In genomic region chr7:131951131-131951530, GRCm38 (mm10) we compare ENCODE assay signal across 24 mouse cellular contexts. TPM values are rescaled to one million over a fixed set of nuclear protein-coding genes. Genes with fewer than 3 reads are reported as not detected.
DNase-seq lines count a peak whose midpoint lies in the region; ATAC-seq and TF ChIP-seq lines count a peak whose summit lies in the region.
"Had no signal": no experiment of that assay in that cellular context is flagged by ENCODE, and none has a peak within 500 bp of the region (broad histone marks: within the 10 kb centered on the region; RNA-seq: fewer than 3 reads in every experiment).

No protein-coding gene starts in this region.

- no peak for TF ChIP-seq CTCF in left cerebral cortex, adult 2 months (IDR thresholded peaks at IDR 0.05)

- intact Hi-C loops in left cerebral cortex, adult 2 months (cut with DNase I): loop anchor here (5.0 kb wide), 1 partner anchor 44 kb away; no protein-coding TSS in a partner anchor
- intact Hi-C loops in left cerebral cortex, postnatal 36 days (cut with DNase I): no loop called here

- no peak overlapping the region for H3K4me3 ChIP-seq in left cerebral cortex, adult 2 months
- H3K4me3 ChIP-seq: embryonic facial prominence, embryonic 10.5 days; embryonic facial prominence, embryonic 12.5 days; forebrain, embryonic 13.5 days; forebrain, embryonic 15.5 days had no signal

- peak overlapping the region; percentile 22; the same call in 1 of the 2 replicates for H3K27ac ChIP-seq in left cerebral cortex, adult 2 months
- H3K27ac ChIP-seq: embryonic facial prominence, embryonic 10.5 days; embryonic facial prominence, embryonic 12.5 days; forebrain, embryonic 13.5 days; forebrain, embryonic 15.5 days had no signal

- peak; percentile 49; the same call in 1 of the 2 replicates for ATAC-seq in frontal cortex, adult (ENCODE audit: low TSS enrichment)
- ATAC-seq: activated CD4-positive, CD25-positive, alpha-beta regulatory T cell, adult 4 months; CD4-positive, CD25-positive, alpha-beta regulatory T cell, adult 4 months; forebrain, embryonic 13.5 days; forebrain, embryonic 15.5 days; forebrain, postnatal 0 days; Patski had no signal

- DNase-seq in frontal cortex, adult 2 months (ENCODE audit: extremely low spot score in 1 of 2, low spot score in 1 of 2): no peak
- DNase-seq in left cerebral cortex, adult 2 months (ENCODE audit: extremely low spot score in 1 of 2, low spot score in 2 of 2): no peak
- DNase-seq in left cerebral cortex, postnatal 36 days (ENCODE audit: low spot score in 2 of 2): no peak
- peak; percentile 57 for DNase-seq in brain, adult 2 months (ENCODE audit: low read depth, low spot score)
- DNase-seq: adrenal gland, adult 2 months; adrenal gland, postnatal 10 days; adrenal gland, postnatal 25 days; B cell, adult 2 months; cerebellum, adult 11-12 months; cerebellum, adult 2 months; cerebellum, adult 9-10 months; cerebellum, postnatal 10 days; cerebellum, postnatal 25 days; forebrain, postnatal 0 days had no signal

RNA-seq across cellular contexts. Expression of gene Gpr26, which starts 15.1 kb away (rescaled TPM):
- polyA plus RNA-seq in frontal cortex, adult 2 months (2012; rRNA removed): 38.9 and 49.3 TPM in 2 replicates
- 100 to 1,000 TPM; 127 to 134 TPM for total RNA-seq in left cerebral cortex, adult 2 months (2021)
- 100 to 1,000 TPM; 125 to 129 TPM for total RNA-seq in left cerebral cortex, postnatal 36 days (2021)
- total RNA-seq: adrenal gland, adult 2 months; adrenal gland, postnatal 25 days; CH12.LX had no signal
- polyA plus RNA-seq: activated CD4-positive, CD25-positive, alpha-beta regulatory T cell, adult 4 months; adrenal gland, adult 2 months; CD4-positive, CD25-positive, alpha-beta regulatory T cell, adult 4 months; embryonic facial prominence, embryonic 10.5 days; G1E; Patski had no signal
